Mouse (Mus musculus) heart, adult 2 months (tissue): ENCODE measurements around the gene Fbxo46. TPM values are rescaled to one million over a fixed set of nuclear protein-coding genes. Genes with fewer than 3 reads are reported as not detected.
"Not testable (repeated sequence)": the region's sequence is repeated elsewhere in the genome, so short reads cannot be mapped to it uniquely, and the experiment has no call there.

Source experiments
- DNase-seq, 2 experiments: peaks; one replicate each; pipeline ENCODE4 v3.0.0; 2021
- H3K27ac ChIP-seq: fragments of 200-600 bp; 2 replicates; pipeline ENCODE4 v1.8.1; 2022
- H3K27me3 ChIP-seq: fragments of 200-500 bp; 2 replicates; pipeline ENCODE4 v1.6.1; 2012; ENCODE audit warnings: mild to moderate bottlenecking, low read length, inconsistent platforms, mixed read lengths; ENCODE audit not compliant: control insufficient read depth, insufficient read depth
- H3K36me3 ChIP-seq: fragments of 200-500 bp; 2 replicates; pipeline ENCODE4 v1.6.1; 2012; ENCODE audit warnings: low read length, inconsistent platforms; ENCODE audit not compliant: control insufficient read depth, insufficient read depth
- H3K4me1 ChIP-seq: fragments of 200-500 bp; 2 replicates; pipeline ENCODE4 v1.6.1; 2011; ENCODE audit warnings: low read length; ENCODE audit not compliant: control insufficient read depth, insufficient read depth
- H3K4me3 ChIP-seq: fragments of 200-600 bp; 2 replicates; pipeline ENCODE4 v1.8.1; 2022
- H3K79me2 ChIP-seq: fragments of 200-500 bp; replicated peaks from 2 replicates; pipeline ENCODE4 v1.6.1; 2012; ENCODE audit warnings: mild to moderate bottlenecking, inconsistent platforms, low read length, moderate library complexity, mixed read lengths; ENCODE audit not compliant: control insufficient read depth, insufficient read depth
- H3K9ac ChIP-seq: fragments of 200-500 bp; 2 replicates; pipeline ENCODE4 v1.6.1; 2012; ENCODE audit warnings: low read depth, mild to moderate bottlenecking, control low read depth, inconsistent platforms, low read length, mixed read lengths
- CTCF ChIP-seq: fragments of 200-600 bp; IDR thresholded peaks from 2 replicates; pipeline ENCODE4 v1.8.1; 2022; ENCODE audit warnings: antibody characterized with exemption, mild to moderate bottlenecking, moderate library complexity
- EP300 ChIP-seq: fragments of 200-500 bp; IDR thresholded peaks from 2 replicates; pipeline ENCODE4 v1.6.1; 2011; ENCODE audit warnings: low read depth, low read length, control low read depth; ENCODE audit not compliant: insufficient read depth
- POLR2A ChIP-seq: fragments of 200-500 bp; IDR thresholded peaks from 2 replicates; pipeline ENCODE4 v1.6.1; 2011; ENCODE audit warnings: mild to moderate bottlenecking, low read depth, low read length, control low read depth; ENCODE audit not compliant: insufficient read depth
- WGBS: fragments of 180-500 bp; shearing (Covaris S2); methylation state at CpG from one replicate; pipeline ENCODE4 v1.1.7; 2018; 5-methylcytosine and 5-hydroxymethylcytosine counted together
- intact Hi-C: fragments of 180-260 bp; cut with DNase I; formaldehyde crosslinking; loops from one replicate; pipeline ENCODE4 v1.15.1; 2025
- polyA plus RNA-seq: library from polyadenylated mRNA; depleted of rRNA; stranded (reverse); fragments of >200 nt; gene quantifications from 2 replicates; pipeline ENCODE4 v1.2.3, GENCODE M21; 2012
- total RNA-seq, 2 experiments: library from RNA; stranded (reverse); gene quantifications; 2 replicates each; pipeline ENCODE4 v1.2.3; 2021

The Fbxo46 gene
- total and polyA plus RNA-seq, 3 experiments, result 4.5 to 5.4 (median 5.2) TPM

GRCm38 (mm10) chr7:19146793-19147192 lies 27.1 kb downstream of the Fbxo46 start:
- Histone ChIP-seq H3K36me3 (no peaks in the 10 kb centered on the region), H3K9ac (no peak overlapping the region), H3K4me1 (no peaks in the 10 kb centered on the region; the same call in 1 of the 2 replicates), H3K79me2 (no peaks in the 10 kb centered on the region; the same call in 1 of the 2 replicates), H3K27ac (no peak overlapping the region), H3K4me3 (no peak overlapping the region), H3K27me3 (no peaks in the 10 kb centered on the region)
- DNase-seq, result no peak
- intact Hi-C loops, result no loop called here
- TF ChIP-seq CTCF (no peak), POLR2A (no peak), EP300 (no peak)
- WGBS, result 84% methylated on average over 10 of the region's 10 CpGs

DNA sequence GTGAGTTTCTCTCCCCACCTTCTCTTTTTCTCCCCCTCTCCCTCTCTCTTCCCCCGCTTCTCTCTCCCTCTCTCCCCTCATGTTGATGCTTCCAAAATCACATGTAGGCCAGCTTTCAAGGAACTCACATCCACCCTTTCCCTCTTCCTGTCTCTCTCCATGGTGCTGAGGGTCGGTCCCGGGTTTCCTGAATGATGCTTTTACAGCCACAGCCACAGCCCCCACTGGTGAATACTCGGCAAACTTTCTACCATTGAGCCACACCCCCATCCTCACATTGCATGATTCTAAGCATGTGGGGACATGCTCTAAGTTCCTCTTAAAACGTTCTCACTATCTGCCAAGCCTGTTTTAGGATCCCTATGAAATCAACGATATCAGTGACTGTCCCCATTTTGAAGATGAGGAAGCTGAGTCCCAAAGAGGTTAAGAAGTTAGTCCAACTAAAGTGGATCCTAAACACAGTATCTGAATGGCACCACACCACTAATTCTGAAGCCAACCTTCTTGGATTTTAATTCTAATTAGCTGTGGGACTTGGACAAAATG lies 27.9 kb downstream of the Fbxo46 start:
- intact Hi-C loops, result loop anchor here (1.0 kb wide), 1 partner anchor 15 kb away; no protein-coding TSS in a partner anchor
- TF ChIP-seq CTCF (no peak), EP300 (no peak), POLR2A (no peak)
- Histone ChIP-seq H3K4me3 (no peak overlapping the region), H3K79me2 (no peaks in the 10 kb centered on the region; the same call in 1 of the 2 replicates), H3K9ac (no peak overlapping the region), H3K4me1 (no peaks in the 10 kb centered on the region; the same call in 1 of the 2 replicates), H3K36me3 (no peaks in the 10 kb centered on the region), H3K27me3 (no peaks in the 10 kb centered on the region), H3K27ac (no peak overlapping the region)
- 42% methylated on average over 6 of the region's 6 CpGs for WGBS
- no peak for DNase-seq

GRCm38 (mm10) chr7:19148180-19148874 lies 28.7 kb downstream of the Fbxo46 start:
- TF ChIP-seq EP300 (no peak), CTCF (no peak), POLR2A (no peak)
- peak overlapping the region; percentile 86 for H3K27ac ChIP-seq
- H3K79me2 ChIP-seq, result no peaks in the 10 kb centered on the region; the same call in 1 of the 2 replicates
- no peaks in the 10 kb centered on the region for H3K36me3 ChIP-seq
- H3K4me1 ChIP-seq, result no peaks in the 10 kb centered on the region; the same call in 1 of the 2 replicates
- WGBS, result 6% methylated on average over 20 of the region's 20 CpGs
- H3K27me3 ChIP-seq, result no peaks in the 10 kb centered on the region
- intact Hi-C loops, result loop anchor here (1.0 kb wide), 1 partner anchor 16 kb away; no protein-coding TSS in a partner anchor
- no peak for DNase-seq
- peak overlapping the region; percentile 62 for H3K4me3 ChIP-seq
- H3K9ac ChIP-seq, result peak overlapping the region; percentile 82

GRCm38 (mm10) chr7:19148875-19149541 lies 29.3 kb downstream of the Fbxo46 start, which contains the start of gene Qpctl:
Gene Qpctl, minus strand, starts transcription at chr7:19149291.
- under 1% methylated on average over 43 of the region's 43 CpGs for WGBS
- peak within 1 kb of the TSS; percentile 86 for H3K27ac ChIP-seq
- H3K4me3 ChIP-seq, result peak within 1 kb of the TSS; percentile 86
- no peaks in the 10 kb centered on the region; the same call in 1 of the 2 replicates for H3K79me2 ChIP-seq
- H3K4me1 ChIP-seq, result no peaks in the 10 kb centered on the region; the same call in 1 of the 2 replicates
- peak; percentile 98 to 99 for DNase-seq
- TF ChIP-seq EP300 (no peak), POLR2A (peak; percentile 73)
- intact Hi-C loops, result loop anchor here (1.0 kb wide), 1 partner anchor 17 kb away; no protein-coding TSS in a partner anchor
- no peaks in the 10 kb centered on the region for H3K36me3 ChIP-seq
- H3K9ac ChIP-seq, result peak within 1 kb of the TSS; percentile 87
- no peaks in the 10 kb centered on the region for H3K27me3 ChIP-seq

GRCm38 (mm10) chr7:19149626-19150025 lies 30.0 kb downstream of the Fbxo46 start, which contains the start of gene Snrpd2:
Gene Snrpd2, plus strand, starts transcription at chr7:19149722.
- intact Hi-C loops, result no loop called here
- Histone ChIP-seq H3K4me3 (peak within 1 kb of the TSS; percentile 86), H3K79me2 (no peaks in the 10 kb centered on the region; the same call in 1 of the 2 replicates), H3K36me3 (no peaks in the 10 kb centered on the region), H3K27ac (peak within 1 kb of the TSS; percentile 86), H3K9ac (peak within 1 kb of the TSS; percentile 87), H3K27me3 (no peaks in the 10 kb centered on the region), H3K4me1 (no peaks in the 10 kb centered on the region; the same call in 1 of the 2 replicates)
- peak; percentile 96 to 98 for DNase-seq
- WGBS, result under 1% methylated on average over 24 of the region's 24 CpGs
- TF ChIP-seq CTCF, result no peak
- TF ChIP-seq EP300, result no peak
- peak; percentile 75 for TF ChIP-seq POLR2A

GRCm38 (mm10) chr7:19151121-19151520 lies 31.5 kb downstream of the Fbxo46 start:
- DNase-seq, intact Hi-C loops, H3K27me3 ChIP-seq, H3K36me3 ChIP-seq, H3K9ac ChIP-seq, H3K4me1 ChIP-seq, H3K79me2 ChIP-seq, H3K4me3 ChIP-seq, H3K27ac ChIP-seq: not testable (repeated sequence)
- WGBS, result 81% methylated on average over 10 of the region's 10 CpGs
